Mouse (Mus musculus): ENCODE data around the gene Ostf1. TPM values are rescaled to one million over a fixed set of nuclear protein-coding genes. Genes with fewer than 3 reads are reported as not detected.

Ostf1 gene
- polyA plus RNA-seq, 1 experiment: 64.4 TPM

- Histone ChIP-seq H3K27me3 (ENCODE audit: control insufficient read depth, insufficient read depth, insufficient read length) (no peaks in the 10 kb centered on the region), H3ac (ENCODE audit: control insufficient read depth, insufficient read length, low read depth) (no peak overlapping the region), H3K4me3 (ENCODE audit: insufficient read depth, poor library complexity, severe bottlenecking) (no peak overlapping the region), H3K79me3 (ENCODE audit: low read depth) (peaks cover 32% of the 10 kb centered on the region), H3K36me3 (ENCODE audit: control insufficient read depth, insufficient read depth) (no peaks in the 10 kb centered on the region), H3K79me2 (ENCODE audit: control insufficient read depth, insufficient read depth) (peaks cover 37% of the 10 kb centered on the region)
- TF ChIP-seq CEBPB (IDR thresholded peaks at IDR 0.05; ENCODE audit: low read depth): no peak
- no peak for TF ChIP-seq MYOG (IDR thresholded peaks at IDR 0.05; ENCODE audit: control insufficient read depth, extremely low read depth, insufficient read length)
- no peak for TF ChIP-seq MYOD1 (IDR thresholded peaks at IDR 0.05; ENCODE audit: control insufficient read depth, insufficient read length, low read depth)
- TF ChIP-seq MAX (IDR thresholded peaks at IDR 0.05): no peak
- TF ChIP-seq FOSL1 (IDR thresholded peaks at IDR 0.05; ENCODE audit: insufficient read depth, low read length, poor library complexity, severe bottlenecking): no peak
- TF ChIP-seq USF1 (IDR thresholded peaks at IDR 0.05; ENCODE audit: low read depth): no peak
- no peak for TF ChIP-seq CTCF (IDR thresholded peaks at IDR 0.05; ENCODE audit: control insufficient read depth, insufficient read depth, insufficient read length)
These were observed 37.9 kb upstream of the Ostf1 start for GRCm38 (mm10) chr19:18669551-18669950.

GRCm38 (mm10) chr19:18666966-18667365 is 35.3 kb upstream of the Ostf1 start:
- Histone ChIP-seq H3K27me3 (ENCODE audit: control insufficient read depth, insufficient read depth, insufficient read length) (no peaks in the 10 kb centered on the region), H3K4me3 (ENCODE audit: insufficient read depth, poor library complexity, severe bottlenecking) (no peak overlapping the region), H3K79me3 (ENCODE audit: low read depth) (peaks cover 9% of the 10 kb centered on the region), H3K36me3 (ENCODE audit: control insufficient read depth, insufficient read depth) (no peaks in the 10 kb centered on the region), H3ac (ENCODE audit: control insufficient read depth, insufficient read length, low read depth) (no peak overlapping the region), H3K79me2 (ENCODE audit: control insufficient read depth, insufficient read depth) (peaks cover 11% of the 10 kb centered on the region)
- no peak for TF ChIP-seq CEBPB (IDR thresholded peaks at IDR 0.05; ENCODE audit: low read depth)
- TF ChIP-seq FOSL1 (IDR thresholded peaks at IDR 0.05; ENCODE audit: insufficient read depth, low read length, poor library complexity, severe bottlenecking): no peak
- no peak for TF ChIP-seq MYOG (IDR thresholded peaks at IDR 0.05; ENCODE audit: control insufficient read depth, extremely low read depth, insufficient read length)
- TF ChIP-seq CTCF (IDR thresholded peaks at IDR 0.05; ENCODE audit: control insufficient read depth, insufficient read depth, insufficient read length): no peak
- no peak for TF ChIP-seq MYOD1 (IDR thresholded peaks at IDR 0.05; ENCODE audit: control insufficient read depth, insufficient read length, low read depth)
- TF ChIP-seq USF1 (IDR thresholded peaks at IDR 0.05; ENCODE audit: low read depth): no peak
- TF ChIP-seq MAX (IDR thresholded peaks at IDR 0.05): no peak

- Histone ChIP-seq H3ac (ENCODE audit: control insufficient read depth, insufficient read length, low read depth) (no peak overlapping the region), H3K79me3 (ENCODE audit: low read depth) (no peaks in the 10 kb centered on the region), H3K27me3 (ENCODE audit: control insufficient read depth, insufficient read depth, insufficient read length) (no peaks in the 10 kb centered on the region), H3K36me3 (ENCODE audit: control insufficient read depth, insufficient read depth) (no peaks in the 10 kb centered on the region), H3K79me2 (ENCODE audit: control insufficient read depth, insufficient read depth) (no peaks in the 10 kb centered on the region), H3K4me3 (ENCODE audit: insufficient read depth, poor library complexity, severe bottlenecking) (no peak overlapping the region)
- no peak for TF ChIP-seq MYOD1 (IDR thresholded peaks at IDR 0.05; ENCODE audit: control insufficient read depth, insufficient read length, low read depth)
- no peak for TF ChIP-seq FOSL1 (IDR thresholded peaks at IDR 0.05; ENCODE audit: insufficient read depth, low read length, poor library complexity, severe bottlenecking)
- TF ChIP-seq CTCF (IDR thresholded peaks at IDR 0.05; ENCODE audit: control insufficient read depth, insufficient read depth, insufficient read length): no peak
These were observed 32.3 kb upstream of the Ostf1 start for GRCm38 (mm10) chr19:18663904-18664303.

- H3K27me3 ChIP-seq (ENCODE audit: control insufficient read depth, insufficient read depth, insufficient read length): no peaks in the 10 kb centered on the region
- H3K79me2 ChIP-seq (ENCODE audit: control insufficient read depth, insufficient read depth): no peaks in the 10 kb centered on the region
- TF ChIP-seq MYOG (IDR thresholded peaks at IDR 0.05; ENCODE audit: control insufficient read depth, extremely low read depth, insufficient read length): no peak
- H3K36me3 ChIP-seq (ENCODE audit: control insufficient read depth, insufficient read depth): no peaks in the 10 kb centered on the region
- H3K79me3 ChIP-seq (ENCODE audit: low read depth): no peaks in the 10 kb centered on the region
- H3ac ChIP-seq (ENCODE audit: control insufficient read depth, insufficient read length, low read depth): no peak overlapping the region
- no peak overlapping the region for H3K4me3 ChIP-seq (ENCODE audit: insufficient read depth, poor library complexity, severe bottlenecking)
These were observed 30.1 kb upstream of the Ostf1 start for GRCm38 (mm10) chr19:18661683-18662082.

GRCm38 (mm10) chr19:18660466-18660865 is 28.8 kb upstream of the Ostf1 start:
- no peak overlapping the region for H3ac ChIP-seq (ENCODE audit: control insufficient read depth, insufficient read length, low read depth)
- H3K79me3 ChIP-seq (ENCODE audit: low read depth): no peaks in the 10 kb centered on the region
- no peaks in the 10 kb centered on the region for H3K36me3 ChIP-seq (ENCODE audit: control insufficient read depth, insufficient read depth)
- no peak overlapping the region for H3K4me3 ChIP-seq (ENCODE audit: insufficient read depth, poor library complexity, severe bottlenecking)
- TF ChIP-seq FOSL1 (IDR thresholded peaks at IDR 0.05; ENCODE audit: insufficient read depth, low read length, poor library complexity, severe bottlenecking): no peak
- no peak for TF ChIP-seq MYOG (IDR thresholded peaks at IDR 0.05; ENCODE audit: control insufficient read depth, extremely low read depth, insufficient read length)
- TF ChIP-seq CTCF (IDR thresholded peaks at IDR 0.05; ENCODE audit: control insufficient read depth, insufficient read depth, insufficient read length): no peak
- TF ChIP-seq MYOD1 (IDR thresholded peaks at IDR 0.05; ENCODE audit: control insufficient read depth, insufficient read length, low read depth): no peak
- no peak for TF ChIP-seq CEBPB (IDR thresholded peaks at IDR 0.05; ENCODE audit: low read depth)
- TF ChIP-seq MAX (IDR thresholded peaks at IDR 0.05): no peak
- TF ChIP-seq USF1 (IDR thresholded peaks at IDR 0.05; ENCODE audit: low read depth): no peak
- H3K79me2 ChIP-seq (ENCODE audit: control insufficient read depth, insufficient read depth): no peaks in the 10 kb centered on the region
- no peaks in the 10 kb centered on the region for H3K27me3 ChIP-seq (ENCODE audit: control insufficient read depth, insufficient read depth, insufficient read length)

- Histone ChIP-seq H3ac (ENCODE audit: control insufficient read depth, insufficient read length, low read depth) (no peak overlapping the region), H3K79me3 (ENCODE audit: low read depth) (no peaks in the 10 kb centered on the region), H3K27me3 (ENCODE audit: control insufficient read depth, insufficient read depth, insufficient read length) (no peaks in the 10 kb centered on the region), H3K79me2 (ENCODE audit: control insufficient read depth, insufficient read depth) (no peaks in the 10 kb centered on the region), H3K36me3 (ENCODE audit: control insufficient read depth, insufficient read depth) (no peaks in the 10 kb centered on the region), H3K4me3 (ENCODE audit: insufficient read depth, poor library complexity, severe bottlenecking) (no peak overlapping the region)
- TF ChIP-seq CTCF (IDR thresholded peaks at IDR 0.05; ENCODE audit: control insufficient read depth, insufficient read depth, insufficient read length) (no peak), FOSL1 (IDR thresholded peaks at IDR 0.05; ENCODE audit: insufficient read depth, low read length, poor library complexity, severe bottlenecking) (no peak), CEBPB (IDR thresholded peaks at IDR 0.05; ENCODE audit: low read depth) (no peak), USF1 (IDR thresholded peaks at IDR 0.05; ENCODE audit: low read depth) (no peak), MYOD1 (IDR thresholded peaks at IDR 0.05; ENCODE audit: control insufficient read depth, insufficient read length, low read depth) (no peak)
These were observed 27.7 kb upstream of the Ostf1 start for GRCm38 (mm10) chr19:18659349-18659748.
